Mouse (Mus musculus) erythroblast, adult 5-6 weeks (primary cell): Measurements from ENCODE around the gene Tmub2. TPM values are rescaled to one million over a fixed set of nuclear protein-coding genes. Genes with fewer than 3 reads are reported as not detected.
"Not testable (repeated sequence)": the region's sequence is repeated elsewhere in the genome, so short reads cannot be mapped to it uniquely, and the experiment has no call there.

Experiments used
- ATAC-seq: replicated peaks from 2 replicates; pipeline ENCODE4 v1.8.0; 2016; ENCODE audit warnings: moderate number of reproducible peaks, mild to moderate bottlenecking, moderate TSS enrichment, inconsistent platforms; ENCODE audit not compliant: poor library complexity, low FRiP score, severe bottlenecking
- total RNA-seq, 2 experiments: library from RNA; stranded (forward) in 1 of 2; stranded (reverse) in 1 of 2; fragments of 150-400 nt in 1 of 2; fragments of 200-764, 138-1000 nt in 1 of 2; gene quantifications; 2 replicates each; pipeline versions ENCODE4 v1.2.3 to v1.2.4; 2015 to 2017; ENCODE audit warnings: low replicate concordance in 2 of 2

Tmub2 gene
- total RNA-seq, 2 experiments from 2014 or later = 15.9 to 28.0 TPM

DNA sequence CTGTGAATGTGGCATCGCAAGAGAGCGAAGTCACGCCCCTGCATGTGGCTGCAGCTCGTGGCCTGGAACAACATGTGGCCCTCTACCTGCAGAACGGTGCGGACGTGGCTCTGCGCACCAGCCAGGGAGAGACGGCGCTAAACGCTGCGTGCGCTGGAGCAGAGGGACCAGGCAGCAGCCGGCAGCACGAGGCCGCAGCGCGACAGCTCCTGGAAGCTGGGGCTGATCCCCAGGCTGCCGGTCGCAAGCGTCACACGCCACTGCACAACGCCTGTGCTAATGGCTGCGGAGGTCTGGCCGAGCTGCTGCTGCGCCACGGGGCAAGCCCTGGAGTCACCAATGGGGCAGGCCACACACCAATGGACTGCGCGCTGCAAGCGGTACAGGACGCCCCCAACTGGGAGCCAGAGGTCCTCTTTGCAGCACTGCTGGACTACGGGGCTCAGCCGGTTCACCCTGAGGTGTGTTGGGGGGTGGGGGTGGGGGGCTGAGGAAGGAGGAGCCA is 8.3 kb upstream of the Tmub2 start:
- no peak for ATAC-seq

DNA sequence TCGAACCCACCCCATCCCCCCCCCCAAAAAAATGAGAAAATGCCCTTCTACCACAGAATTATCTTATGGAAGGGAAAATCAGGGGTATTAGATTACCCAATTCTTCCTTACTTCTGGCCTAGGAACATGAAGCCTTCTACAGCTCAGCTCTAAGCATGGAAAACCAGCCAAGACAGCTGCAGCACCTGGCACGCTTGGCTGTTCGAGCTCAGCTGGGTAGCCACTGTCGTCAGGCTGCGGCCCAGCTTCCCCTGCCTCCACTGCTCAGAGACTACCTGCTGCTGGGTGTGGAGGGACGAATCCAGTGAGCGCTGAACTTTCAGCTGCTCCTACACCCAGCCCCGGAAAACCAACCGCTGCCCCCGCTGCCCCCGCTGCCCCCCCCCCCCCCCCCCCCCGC is 7.0 kb upstream of the Tmub2 start:
- no peak for ATAC-seq

DNA sequence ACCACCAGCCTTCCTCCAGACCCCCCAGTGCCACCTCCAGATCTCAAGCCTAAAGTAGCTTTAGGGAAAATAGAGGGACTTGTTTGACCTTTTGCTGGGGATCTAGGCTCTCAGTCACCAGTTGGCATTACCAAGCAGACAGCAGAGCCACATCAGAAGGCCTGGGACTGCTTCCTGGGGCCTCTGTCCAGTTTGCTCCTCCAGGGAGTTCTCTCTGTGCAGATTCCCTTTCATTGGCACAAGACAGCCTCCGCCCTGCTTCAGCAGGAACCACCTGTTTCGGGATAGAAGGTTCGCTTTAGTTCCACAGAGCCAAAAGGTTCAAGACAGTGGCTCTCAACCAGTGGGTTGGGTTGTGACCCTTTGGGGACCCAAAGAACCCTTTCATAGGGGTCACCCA is 5.1 kb upstream of the Tmub2 start:
- ATAC-seq = no peak

DNA sequence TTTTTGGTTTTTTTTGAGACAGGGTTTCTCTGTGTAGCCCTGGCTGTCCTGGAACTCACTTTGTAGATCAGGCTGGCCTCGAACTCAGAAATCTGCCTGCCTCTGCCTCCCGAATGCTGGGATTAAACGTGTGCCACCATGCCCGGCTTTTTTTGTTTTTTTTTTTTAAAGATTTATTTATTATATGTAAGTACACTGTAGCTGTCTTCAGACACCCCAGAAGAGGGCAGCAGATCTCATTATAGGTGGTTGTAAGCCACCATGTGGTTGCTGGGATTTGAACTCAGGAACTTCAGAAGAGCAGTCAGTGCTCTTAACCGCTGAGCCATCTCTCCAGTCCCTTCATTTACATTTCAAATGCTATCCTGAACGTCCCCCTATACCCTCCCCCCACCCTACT is 4.5 kb upstream of the Tmub2 start:
- not testable (repeated sequence) for ATAC-seq

DNA sequence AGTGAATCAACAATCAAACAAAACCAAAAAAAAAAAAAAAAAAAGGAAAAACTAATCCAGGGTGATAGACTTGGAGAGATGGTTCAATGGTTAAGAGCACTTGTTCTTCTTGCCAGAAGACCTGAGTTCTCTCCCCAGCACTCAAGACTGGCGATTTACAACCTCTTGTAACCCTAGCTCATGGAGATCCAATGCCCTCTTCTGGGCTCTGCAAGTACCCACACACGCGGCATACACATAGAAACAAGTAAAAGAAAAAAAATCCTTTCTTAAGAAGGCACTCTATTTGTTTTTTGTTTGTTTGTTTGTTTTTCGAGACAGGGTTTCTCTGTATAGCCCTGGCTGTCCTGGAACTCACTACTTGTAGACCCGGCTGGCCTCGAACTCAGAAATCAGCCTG is 809 bp upstream of the Tmub2 start:
- no peak for ATAC-seq

DNA sequence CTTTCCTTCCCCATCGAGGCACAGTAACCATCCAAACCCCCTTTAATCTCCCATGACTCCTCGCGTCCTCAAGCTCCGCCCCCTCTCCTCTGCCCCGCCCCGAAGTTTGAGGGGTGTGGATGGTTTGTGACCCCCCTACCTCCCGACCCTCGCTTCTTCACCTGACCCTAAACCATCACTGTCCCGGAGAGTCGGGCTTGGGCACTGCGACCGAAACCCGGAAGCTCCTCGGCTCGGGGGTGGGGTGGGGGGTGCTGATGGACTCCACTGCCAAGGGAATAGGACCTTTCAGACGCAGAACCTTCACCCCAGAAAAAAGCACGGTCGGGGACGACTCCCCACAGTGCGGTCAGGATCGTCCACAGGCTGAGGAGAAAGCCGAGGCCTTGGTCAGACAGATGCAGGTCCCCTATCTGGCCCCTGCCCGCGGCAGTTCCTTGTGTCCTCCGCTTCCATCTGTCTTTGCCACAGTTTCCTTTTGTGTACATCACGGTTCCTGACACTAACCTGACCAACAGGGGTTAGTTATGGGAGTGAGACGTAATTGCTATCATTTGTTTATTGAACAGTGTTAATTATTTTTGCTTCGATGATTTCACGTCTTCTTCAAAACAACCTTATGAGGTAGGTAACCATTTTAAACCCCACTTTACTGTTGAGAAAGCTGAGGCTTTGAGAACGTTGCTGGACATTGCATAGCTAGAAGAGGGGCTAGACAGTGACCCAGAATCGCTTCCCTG is 534 bp downstream of the Tmub2 start:
- peak; percentile 75 for ATAC-seq

DNA sequence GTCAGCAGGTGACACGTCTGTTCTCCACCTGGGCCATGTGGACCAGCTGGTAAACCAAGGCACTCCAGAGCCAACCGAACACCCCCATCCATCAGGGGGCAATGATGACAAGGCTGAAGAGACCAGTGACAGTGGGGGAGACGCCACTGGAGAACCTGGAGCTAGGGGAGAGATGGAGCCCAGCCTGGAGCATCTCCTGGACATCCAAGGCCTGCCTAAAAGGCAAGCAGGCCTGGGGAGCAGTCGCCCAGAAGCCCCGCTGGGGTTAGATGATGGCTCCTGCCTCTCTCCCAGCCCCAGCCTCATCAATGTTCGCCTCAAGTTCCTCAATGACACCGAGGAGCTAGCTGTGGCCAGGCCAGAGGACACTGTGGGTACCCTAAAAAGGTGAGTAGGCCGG is 2.8 kb downstream of the Tmub2 start:
- no peak for ATAC-seq

DNA sequence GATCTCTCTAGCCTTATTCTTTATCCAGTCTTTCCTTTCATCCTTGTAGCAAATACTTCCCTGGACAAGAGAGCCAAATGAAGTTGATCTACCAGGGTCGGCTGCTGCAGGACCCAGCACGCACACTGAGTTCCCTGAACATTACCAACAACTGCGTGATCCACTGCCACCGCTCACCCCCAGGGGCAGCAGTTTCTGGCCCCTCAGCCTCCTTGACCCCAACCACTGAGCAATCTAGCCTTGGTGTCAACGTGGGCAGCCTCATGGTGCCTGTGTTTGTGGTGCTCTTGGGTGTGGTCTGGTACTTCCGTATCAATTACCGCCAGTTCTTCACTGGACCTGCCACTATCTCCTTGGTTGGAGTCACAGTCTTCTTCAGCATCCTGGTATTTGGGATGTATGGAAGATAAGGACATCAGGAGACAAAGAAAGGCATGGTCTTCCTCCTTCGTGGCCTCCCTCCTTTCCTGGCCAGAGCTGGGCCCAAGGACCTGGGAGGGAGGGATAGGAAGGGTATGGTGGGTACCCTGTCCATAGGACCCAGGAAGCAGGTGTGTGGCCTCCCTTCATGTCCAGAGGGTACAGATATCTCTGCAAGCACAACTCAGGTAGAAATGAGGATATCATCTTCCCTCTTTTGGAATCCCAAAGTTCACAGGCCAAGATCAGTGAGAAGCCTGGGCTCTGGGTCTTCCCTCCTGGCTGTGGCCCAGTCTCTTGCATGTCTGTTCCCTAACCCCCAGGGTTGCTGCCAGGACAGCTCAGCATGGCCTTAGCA is 3.5 kb downstream of the Tmub2 start:
- 0 out of 2 replicates have a peak, but pooled peaks have one; percentile 28 for ATAC-seq

DNA sequence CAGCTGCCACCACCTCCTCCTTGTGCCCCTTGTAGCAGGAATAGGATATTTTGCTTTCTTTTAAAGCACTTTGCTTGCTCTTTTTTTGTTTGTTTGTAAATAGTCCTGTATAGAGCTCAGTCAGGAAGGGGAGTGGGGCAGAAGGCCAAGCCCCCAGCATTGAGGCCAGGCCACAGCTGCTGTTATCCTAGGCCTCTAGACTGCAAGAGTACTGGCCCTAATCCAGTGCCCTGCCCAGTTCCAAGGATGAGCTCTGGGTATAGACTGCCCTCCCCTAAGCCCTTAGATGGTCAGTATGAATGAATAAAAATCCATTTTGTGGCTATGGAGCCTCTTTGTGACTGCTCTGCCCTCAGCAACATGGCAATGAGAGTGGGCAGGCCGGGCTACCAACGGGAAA is 4.2 kb downstream of the Tmub2 start:
- no peak for ATAC-seq

DNA sequence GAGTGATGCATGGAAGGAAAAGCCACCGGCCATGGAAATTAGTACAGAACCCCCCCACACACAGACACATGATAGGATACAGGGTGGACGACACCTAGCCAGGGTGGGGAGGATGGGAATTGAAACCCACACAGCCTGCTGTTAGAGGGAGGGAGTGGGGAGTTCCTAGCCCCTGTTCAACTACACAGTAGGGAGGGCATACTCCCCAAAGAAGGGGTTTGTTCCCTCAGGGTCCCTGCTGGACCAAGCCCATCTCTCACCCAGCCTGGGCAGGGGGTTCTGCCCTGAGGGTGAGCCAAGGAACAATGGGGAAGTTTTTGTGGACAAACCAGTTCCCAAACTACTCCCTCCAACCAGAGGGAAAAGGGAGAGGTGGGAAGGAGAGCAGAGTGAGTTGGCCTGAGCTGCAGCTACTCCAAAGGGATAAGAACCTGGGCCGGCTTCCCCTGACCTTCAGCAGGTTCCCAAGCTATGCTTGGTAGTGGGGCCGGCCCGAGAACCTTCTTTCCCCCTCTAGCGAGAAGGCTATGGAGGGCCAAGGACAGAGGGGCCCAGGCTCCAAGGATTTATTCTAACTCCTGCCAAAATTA is 4.9 kb downstream of the Tmub2 start:
- ATAC-seq = no peak

DNA sequence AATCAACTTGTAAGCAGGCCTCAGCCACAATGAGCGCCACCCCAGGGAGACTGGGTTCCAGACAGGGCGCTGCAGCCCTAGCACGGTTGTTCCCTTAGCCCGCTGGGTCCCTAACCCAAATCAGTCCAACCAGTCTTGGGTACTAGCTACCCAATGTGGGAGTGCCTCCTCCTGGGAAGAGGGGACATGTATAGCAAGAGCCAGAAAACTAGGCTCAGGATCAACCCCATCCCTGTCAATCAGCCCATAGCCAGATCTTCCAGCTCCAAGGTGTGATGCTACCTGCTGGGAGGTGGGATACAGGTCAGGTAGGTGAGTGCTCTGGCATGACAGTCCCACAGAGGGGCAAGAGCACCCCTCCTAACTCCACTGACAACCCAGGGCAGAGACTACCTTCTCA is 5.4 kb downstream of the Tmub2 start:
- ATAC-seq = no peak

DNA sequence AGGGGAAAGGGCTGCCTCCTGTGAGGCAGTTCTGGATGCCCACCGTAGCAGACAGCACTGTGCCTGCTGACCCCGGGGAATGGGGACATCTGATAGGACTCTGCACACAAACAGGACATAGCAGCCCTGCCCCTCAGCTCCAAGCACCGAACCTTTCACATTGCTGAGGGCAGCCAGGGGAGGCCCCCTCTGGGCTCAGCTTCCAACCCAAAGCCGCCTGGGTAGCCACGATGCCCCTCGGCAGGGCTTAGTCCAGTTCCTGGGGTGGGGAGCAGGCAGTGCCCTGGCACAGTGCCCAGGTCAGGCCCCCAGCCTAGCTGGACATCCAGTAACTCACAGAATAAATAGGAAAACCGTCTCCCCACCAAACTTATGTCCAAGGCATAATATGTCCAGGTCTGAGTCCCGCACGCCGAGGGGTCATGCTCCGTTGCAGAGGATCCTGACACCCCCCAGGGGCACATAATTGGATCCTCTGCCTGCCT is 6.4 kb downstream of the Tmub2 start:
- ATAC-seq = no peak

DNA sequence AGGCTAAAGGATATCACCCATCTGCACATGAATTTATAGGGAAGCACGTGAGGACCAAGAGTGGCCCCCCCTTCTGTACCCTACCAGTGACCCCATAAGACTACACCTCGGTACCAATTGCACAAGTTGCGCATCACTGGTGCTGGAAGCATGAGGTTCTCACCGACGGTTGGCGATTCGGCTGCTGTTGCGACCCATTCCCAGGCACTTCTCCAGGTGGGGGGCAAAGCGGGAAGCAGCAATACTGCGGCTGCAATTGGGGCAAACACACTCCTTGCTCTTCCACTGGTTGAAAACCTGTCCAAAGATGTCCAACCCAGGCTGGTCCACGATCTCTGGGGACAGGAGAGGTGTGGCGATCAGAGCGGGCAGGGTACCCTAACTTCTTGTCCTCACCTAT is 9.2 kb downstream of the Tmub2 start:
- no peak for ATAC-seq

DNA sequence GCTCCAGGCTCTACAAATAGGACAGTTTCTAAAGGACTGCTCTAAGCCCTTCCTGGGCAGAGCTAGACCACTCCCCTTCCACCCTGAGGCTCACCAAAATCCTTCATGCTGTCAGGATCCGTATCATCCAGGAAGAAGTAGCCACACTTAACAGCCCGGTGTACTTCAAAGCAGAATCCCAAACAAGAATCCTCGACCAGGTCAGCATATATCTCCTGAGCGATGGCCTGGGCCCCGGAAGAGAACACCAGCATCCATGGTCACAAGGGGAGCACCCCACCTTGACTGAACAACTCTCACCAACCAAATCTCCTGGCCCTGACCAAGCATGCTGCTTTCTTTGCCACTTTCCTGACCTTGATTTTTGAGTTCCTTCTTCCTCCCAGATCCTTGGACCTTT is 9.7 kb downstream of the Tmub2 start:
- no peak for ATAC-seq

DNA sequence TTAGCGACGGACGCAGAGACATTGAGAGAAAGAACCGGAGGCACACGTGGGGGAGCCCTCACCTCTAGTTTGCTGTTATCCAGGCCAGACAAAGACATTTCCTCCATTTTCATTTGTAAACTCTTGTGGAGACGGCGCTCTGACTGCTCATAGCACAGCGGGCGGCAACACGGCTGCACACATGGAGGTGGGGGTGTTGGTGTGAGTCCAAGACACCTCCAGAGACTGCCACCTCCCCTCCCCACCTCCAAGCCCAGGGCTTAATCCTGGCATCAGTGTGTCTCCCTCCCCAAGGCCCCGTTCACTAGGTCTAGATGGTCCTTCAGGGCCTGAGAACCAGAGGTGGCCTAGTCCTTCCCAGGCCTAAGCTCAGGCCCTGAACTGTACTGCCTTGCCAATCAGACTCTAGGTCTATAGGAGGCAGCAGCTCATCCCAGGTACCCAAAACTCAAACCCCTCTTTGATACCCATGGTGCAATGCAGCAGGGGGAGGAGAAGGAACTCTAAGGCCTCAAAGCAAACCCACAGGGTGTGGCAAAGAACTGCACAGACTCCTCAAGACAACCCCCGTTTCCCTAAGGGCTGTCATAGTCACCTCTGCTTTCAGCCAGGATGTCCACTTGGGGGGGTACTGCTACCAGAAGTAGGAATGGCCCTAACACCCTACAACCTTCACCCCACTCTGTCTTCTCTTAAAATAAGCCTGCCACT is 10.3 kb downstream of the Tmub2 start:
- ATAC-seq = no peak

DNA sequence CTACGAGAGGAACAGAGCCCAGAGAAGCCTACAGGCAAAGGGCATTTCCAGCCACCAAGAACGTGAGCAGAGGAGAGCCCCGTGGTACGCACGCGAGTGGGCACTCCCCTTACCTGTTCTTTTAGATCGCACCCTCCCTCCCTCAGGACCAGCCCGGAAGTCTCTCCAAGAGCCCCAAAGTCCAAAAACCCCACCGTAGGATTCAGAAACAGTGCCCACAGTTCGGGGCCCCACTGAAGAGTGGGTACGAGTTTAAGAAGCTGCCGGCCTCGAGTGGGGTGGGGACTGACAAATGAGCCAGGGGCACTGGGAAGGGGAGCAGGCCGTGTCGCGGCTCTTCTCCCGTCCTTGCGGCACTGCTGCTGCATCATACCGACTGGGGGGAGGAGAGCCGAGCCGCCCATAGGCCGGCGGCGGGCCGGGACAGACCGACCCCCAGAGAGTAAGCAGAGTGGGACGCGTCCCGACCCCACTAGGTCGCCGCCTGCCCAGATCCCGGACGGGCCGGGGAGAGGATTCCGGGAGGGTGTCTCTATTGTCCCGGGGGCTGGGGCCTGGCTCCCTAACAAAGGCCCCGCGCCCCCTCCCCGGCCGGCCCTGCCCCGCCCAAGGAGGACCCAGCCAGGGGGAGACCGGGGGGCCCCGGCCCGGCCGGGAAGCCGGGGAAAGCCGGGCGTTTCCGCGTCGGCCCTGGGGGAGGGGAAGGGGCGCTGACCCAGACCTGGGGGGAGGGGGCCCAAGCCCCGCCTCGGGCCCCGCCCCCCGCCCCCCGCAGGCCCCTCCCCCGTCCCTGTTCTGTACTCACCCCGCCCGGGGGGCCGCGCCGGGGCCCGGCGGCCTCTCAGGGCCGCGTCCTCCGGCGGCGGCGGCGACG is 11.1 kb downstream of the Tmub2 start:
- ATAC-seq = peak; percentile 3; the same call in 1 of the 2 replicates

DNA sequence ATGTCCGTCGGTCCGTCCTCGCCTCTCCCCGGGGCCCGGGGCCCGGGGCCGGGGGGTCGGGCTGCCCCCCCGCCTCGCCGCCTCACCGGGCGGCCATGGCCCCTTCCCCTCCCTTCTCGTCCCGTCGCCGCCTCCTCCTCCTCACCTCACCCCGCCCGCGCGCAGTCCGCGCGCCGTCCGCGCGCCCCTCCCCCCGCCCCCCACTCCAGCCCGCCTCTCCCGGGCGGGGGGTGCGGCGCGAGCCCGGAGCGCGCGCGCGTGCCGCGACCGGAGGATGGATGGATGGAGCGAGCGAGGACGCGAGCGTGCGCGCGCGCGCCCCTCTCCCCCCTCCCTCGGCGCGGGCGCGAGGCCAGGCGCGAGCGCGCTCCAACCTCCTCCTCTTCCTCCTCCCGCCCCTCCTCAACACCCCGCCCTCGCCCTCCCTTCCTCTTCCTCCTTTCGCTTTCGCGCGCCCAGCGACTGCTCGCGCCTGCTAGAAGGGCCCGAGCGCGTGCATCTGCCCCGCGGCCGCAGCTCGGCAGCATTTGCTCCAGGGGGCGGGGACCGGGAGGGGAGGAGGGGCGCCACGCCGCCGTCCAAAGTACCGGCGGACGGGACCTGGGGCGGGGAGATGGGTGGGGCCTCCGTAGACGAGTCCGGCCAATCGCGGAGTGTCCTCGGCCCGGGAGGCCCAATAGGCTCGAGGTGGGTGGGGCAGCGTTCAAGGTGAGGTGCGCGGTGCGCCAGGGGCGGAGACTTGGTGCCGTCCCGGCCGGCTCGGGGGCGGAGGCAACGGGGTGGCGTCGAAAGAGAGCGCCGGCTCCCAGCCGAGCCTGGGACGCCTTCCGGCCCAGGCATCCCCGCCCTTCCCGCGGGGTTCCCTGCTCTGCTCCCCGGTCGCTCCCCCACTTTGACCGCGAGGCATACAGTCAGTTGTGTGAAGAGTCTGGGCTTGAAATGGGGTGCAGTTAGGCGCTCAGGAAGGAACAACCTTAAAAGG is 12.1 kb downstream of the Tmub2 start, which contains the start of gene Atxn7l3:
TSS of gene Atxn7l3 (minus strand) at position 141 of the 982 bp plus-strand sequence.
- ATAC-seq = peak; percentile 90
